Mouse (Mus musculus) stomach, postnatal 0 days (tissue): ENCODE measurements around the gene Cct7. TPM values are rescaled to one million over a fixed set of nuclear protein-coding genes. Genes with fewer than 3 reads are reported as not detected.

Experiments
- ATAC-seq: fragments of 200-750 bp; cut with Nextera tagmentation; 2 replicates; pipeline ENCODE4 v1.8.0; 2017; ENCODE audit not compliant: low FRiP score, low TSS enrichment
- DNase-seq: peaks from one replicate; pipeline ENCODE4 v3.0.0-alpha.2; 2016; ENCODE audit warnings: low spot score
- H3K27ac ChIP-seq: fragments of 300-500 bp; sonication (generic); replicated peaks from 2 replicates; pipeline ENCODE4 v1.5.1; 2014; ENCODE audit warnings: mild to moderate bottlenecking, control low read depth
- H3K27me3 ChIP-seq: fragments of 300-500 bp; sonication (generic); 2 replicates; pipeline ENCODE4 v1.6.1; 2014; ENCODE audit warnings: low read length; ENCODE audit not compliant: control insufficient read depth, insufficient read depth
- H3K36me3 ChIP-seq: fragments of 300-500 bp; sonication (generic); 2 replicates; pipeline ENCODE4 v1.6.1; 2014; ENCODE audit warnings: low read length, mixed read lengths; ENCODE audit not compliant: control insufficient read depth, insufficient read depth
- H3K4me1 ChIP-seq: fragments of 300-500 bp; sonication (generic); replicated peaks from 2 replicates; pipeline ENCODE4 v1.6.1; 2014; ENCODE audit warnings: antibody characterized with exemption; ENCODE audit not compliant: control insufficient read depth, insufficient read depth
- H3K4me2 ChIP-seq: fragments of 300-500 bp; sonication (generic); replicated peaks from 2 replicates; pipeline ENCODE4 v1.6.1; 2014; ENCODE audit warnings: low read depth, mild to moderate bottlenecking, control low read depth, moderate library complexity
- H3K4me3 ChIP-seq: fragments of 300-500 bp; sonication (generic); 2 replicates; pipeline ENCODE4 v1.5.1; 2014; ENCODE audit warnings: low read depth, low read length, control low read depth
- H3K9ac ChIP-seq: fragments of 300-500 bp; sonication (generic); 2 replicates; pipeline ENCODE4 v1.6.1; 2014; ENCODE audit warnings: mild to moderate bottlenecking, low read length, control low read depth, mixed read lengths
- H3K9me3 ChIP-seq: fragments of 300-500 bp; sonication (generic); 2 replicates; pipeline ENCODE4 v1.6.1; 2016; ENCODE audit warnings: low read length; ENCODE audit not compliant: control insufficient read depth
- CTCF ChIP-seq: IDR thresholded peaks from 2 replicates; pipeline ENCODE4 v1.5.1; 2016; ENCODE audit warnings: antibody characterized with exemption, low read depth, mild to moderate bottlenecking, moderate library complexity
- EP300 ChIP-seq: optimal IDR thresholded peaks from 2 replicates; pipeline ENCODE3; 2016; ENCODE audit warnings: antibody characterized with exemption
- WGBS: fragments of 180-500 bp; shearing (Covaris S2); extraction: QIAGEN DNeasy Blood & Tissue Kit; methylation state at CpG from one replicate; pipeline ENCODE4 v1.1.7; 2014; 5-methylcytosine and 5-hydroxymethylcytosine counted together
- polyA plus RNA-seq: library from polyadenylated mRNA; unstranded; fragments of >200 nt; fragmentation: Nextera tagmentation; extraction: Ambion mirVana; gene quantifications from 2 replicates; pipeline ENCODE4 v1.2.1, GENCODE M21; 2015

Gene Cct7
- 214 and 219 TPM in 2 replicates for polyA plus RNA-seq

DNA sequence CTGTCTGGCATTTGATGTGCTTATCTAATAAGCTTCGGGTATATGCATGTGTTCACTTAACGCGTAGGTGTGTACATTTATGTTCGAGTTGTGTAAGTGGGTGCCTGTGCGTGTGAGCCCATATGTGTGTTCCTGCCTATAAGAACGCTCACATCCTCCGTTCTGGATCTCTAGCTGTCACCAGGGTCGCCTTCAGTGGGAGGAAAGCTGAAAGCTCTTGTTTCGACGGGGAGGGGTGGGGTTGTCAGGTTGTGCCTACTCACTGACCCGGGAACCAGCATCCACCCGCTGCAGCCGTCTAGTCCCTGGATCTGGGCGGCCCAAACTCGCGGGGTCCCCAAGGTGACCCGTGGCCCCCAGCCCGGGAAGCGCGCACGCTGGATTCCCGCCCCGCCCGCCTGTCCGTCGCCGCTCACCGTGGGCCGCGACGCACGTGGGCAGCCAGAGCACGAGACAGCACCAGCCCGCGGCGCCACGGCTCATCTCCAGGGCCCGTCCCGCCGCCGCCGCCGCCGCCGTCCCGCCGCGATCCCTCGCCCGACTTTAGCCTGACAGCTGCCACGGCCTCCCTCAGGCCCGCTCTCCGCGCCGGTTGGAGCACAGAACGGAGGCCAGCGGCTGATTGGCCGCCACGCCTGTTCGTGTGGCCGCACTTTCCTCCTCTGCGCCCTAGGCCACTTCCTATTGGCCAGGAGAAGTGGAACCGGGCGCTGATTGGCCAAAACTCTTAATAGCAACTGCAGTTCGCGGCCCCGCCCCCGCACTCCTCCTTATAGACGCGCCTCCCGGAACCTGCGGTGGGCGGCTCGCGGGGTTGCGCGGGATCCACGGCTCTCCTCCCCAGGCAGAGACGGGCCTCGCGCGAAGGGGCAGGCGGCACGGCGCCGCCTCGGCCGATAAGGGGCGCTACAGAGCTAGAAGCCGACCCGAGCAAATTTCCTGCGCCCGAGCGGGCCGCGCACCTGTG lies at the start of gene Cct7:
TSS of gene Cct7 (plus strand) at position 818 of the 967 bp plus-strand sequence.
- peak within 1 kb of the TSS; percentile 98 for H3K4me2 ChIP-seq
- DNase-seq (peak; percentile 99), ATAC-seq (peak; percentile 97)
- WGBS: 2% methylated on average over 71 of the region's 96 CpGs
- 0 out of 2 replicates have a peak, but pooled peaks cover under 1% of the 10 kb centered on the region for H3K36me3 ChIP-seq
- H3K27ac ChIP-seq: peak within 1 kb of the TSS; percentile 98
- TF ChIP-seq EP300 (no peak), CTCF (peak; percentile 77)
- H3K27me3 ChIP-seq: no peaks in the 10 kb centered on the region
- H3K4me3 ChIP-seq: peak within 1 kb of the TSS; percentile 82
- peak within 1 kb of the TSS; percentile 89 for H3K9ac ChIP-seq
- H3K4me1 ChIP-seq: no peaks in the 10 kb centered on the region
- H3K9me3 ChIP-seq: no peaks in the 10 kb centered on the region

DNA sequence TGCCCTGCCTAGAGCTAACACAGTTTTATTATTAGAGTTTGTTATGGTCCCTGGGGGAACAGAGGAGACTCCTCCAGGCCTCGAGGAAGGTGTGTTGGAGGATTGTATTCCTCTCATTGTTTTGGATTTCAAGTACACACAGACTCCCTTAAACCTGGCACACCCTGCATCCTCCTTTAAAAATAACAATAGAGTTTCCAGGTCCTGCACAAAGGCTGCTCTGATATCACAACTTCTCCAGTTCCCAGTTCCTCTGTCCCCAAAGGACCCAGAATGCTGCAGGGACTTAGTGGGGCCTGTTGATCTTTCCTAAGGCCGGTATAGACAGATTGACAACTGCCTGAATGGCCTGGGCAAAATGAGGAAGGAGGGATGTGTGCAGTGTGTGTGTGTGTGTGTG lies 48.7 kb upstream of the Cct7 start:
- TF ChIP-seq EP300 (no peak), CTCF (no peak)
- Histone ChIP-seq H3K9ac (no peak overlapping the region), H3K4me3 (no peak overlapping the region), H3K4me1 (no peaks in the 10 kb centered on the region), H3K4me2 (no peak overlapping the region), H3K27ac (no peak overlapping the region), H3K36me3 (no peaks in the 10 kb centered on the region), H3K27me3 (no peaks in the 10 kb centered on the region), H3K9me3 (no peaks in the 10 kb centered on the region)
- ATAC-seq: no peak
- no peak for DNase-seq
- WGBS: 35% methylated on average over 2 of the region's 2 CpGs

- H3K4me2 ChIP-seq: no peak overlapping the region
- no peak overlapping the region for H3K9ac ChIP-seq
- no peaks in the 10 kb centered on the region for H3K27me3 ChIP-seq
- TF ChIP-seq EP300 (no peak), CTCF (no peak)
- H3K4me3 ChIP-seq: no peak overlapping the region
- WGBS: 72% methylated on average over 10 of the region's 10 CpGs
- H3K36me3 ChIP-seq: no peaks in the 10 kb centered on the region
- H3K9me3 ChIP-seq: no peaks in the 10 kb centered on the region
- no peak overlapping the region for H3K27ac ChIP-seq
- no peak for DNase-seq
- ATAC-seq: no peak
- H3K4me1 ChIP-seq: no peaks in the 10 kb centered on the region
Measured at GRCm38 (mm10) chr6:85403039-85403438, 48.3 kb upstream of the Cct7 start.

DNA sequence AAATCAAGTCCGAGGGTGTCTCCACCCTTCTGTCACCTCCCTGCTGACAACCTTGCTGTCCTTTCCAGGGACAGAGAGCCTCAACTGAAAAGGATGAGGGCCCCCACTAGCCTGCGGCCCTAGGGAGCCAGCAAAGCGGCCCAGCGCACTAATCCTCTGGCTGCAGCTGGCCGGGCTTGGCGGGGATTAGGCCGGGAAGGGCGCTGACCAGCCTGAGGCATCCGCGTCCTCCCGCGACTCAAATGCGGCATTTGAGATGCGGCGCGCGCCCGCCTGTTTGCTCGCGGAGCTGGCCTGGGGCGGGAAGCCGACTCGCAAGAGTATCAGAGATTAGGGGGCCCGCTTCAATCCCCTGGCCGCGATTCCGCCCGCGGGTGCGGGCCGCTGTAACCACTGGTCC lies 42.3 kb upstream of the Cct7 start:
- no peaks in the 10 kb centered on the region for H3K27me3 ChIP-seq
- no peaks in the 10 kb centered on the region for H3K4me1 ChIP-seq
- no peaks in the 10 kb centered on the region for H3K9me3 ChIP-seq
- no peak for DNase-seq
- no peaks in the 10 kb centered on the region for H3K36me3 ChIP-seq
- H3K27ac ChIP-seq: no peak overlapping the region
- peak overlapping the region; percentile 12; the same call in 1 of the 2 replicates for H3K4me3 ChIP-seq
- WGBS: 5% methylated on average over 31 of the region's 31 CpGs
- H3K4me2 ChIP-seq: 0 out of 2 replicates have a peak overlapping the region, but pooled peaks have one; percentile 20
- TF ChIP-seq CTCF (no peak), EP300 (no peak)
- H3K9ac ChIP-seq: no peak overlapping the region
- ATAC-seq: no peak

- Histone ChIP-seq H3K36me3 (no peaks in the 10 kb centered on the region), H3K9me3 (no peaks in the 10 kb centered on the region), H3K4me1 (no peaks in the 10 kb centered on the region), H3K4me3 (no peak overlapping the region), H3K9ac (no peak overlapping the region), H3K27me3 (no peaks in the 10 kb centered on the region), H3K4me2 (no peak overlapping the region), H3K27ac (no peak overlapping the region)
- peak; percentile 84 for DNase-seq
- WGBS: 12% methylated on average over 13 of the region's 13 CpGs
- peak; percentile 81 for ATAC-seq
- TF ChIP-seq EP300: no peak
- peak; percentile 83 for TF ChIP-seq CTCF
Measured at GRCm38 (mm10) chr6:85410771-85411273, 40.5 kb upstream of the Cct7 start.

DNA sequence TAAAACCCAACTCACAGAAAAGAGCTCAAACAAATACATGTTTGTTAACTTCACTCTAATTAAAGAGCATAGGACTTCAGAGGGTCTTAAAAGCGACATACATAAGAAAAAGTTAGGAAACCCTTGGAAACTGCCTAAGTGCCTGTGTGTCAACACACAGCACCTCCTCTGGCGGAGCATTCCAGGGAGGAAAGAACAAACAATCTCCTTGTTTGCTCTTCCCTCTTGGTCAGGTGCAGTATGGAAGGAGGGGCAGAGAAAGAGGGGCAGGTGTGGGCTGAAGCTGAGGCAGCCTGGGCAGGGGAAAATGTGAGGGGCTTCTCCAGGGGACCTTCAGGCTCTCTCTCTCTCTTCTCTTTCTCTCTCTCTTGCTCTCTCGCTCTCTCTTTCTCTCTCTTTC lies 35.5 kb upstream of the Cct7 start:
- TF ChIP-seq CTCF: peak; percentile 28
- TF ChIP-seq EP300: no peak
- H3K36me3 ChIP-seq: no peaks in the 10 kb centered on the region
- 20% methylated on average over 3 of the region's 3 CpGs for WGBS
- H3K9me3 ChIP-seq: no peaks in the 10 kb centered on the region
- peak; percentile 73 for ATAC-seq
- H3K9ac ChIP-seq: no peak overlapping the region
- no peaks in the 10 kb centered on the region for H3K4me1 ChIP-seq
- no peak overlapping the region for H3K4me2 ChIP-seq
- no peak overlapping the region for H3K27ac ChIP-seq
- no peaks in the 10 kb centered on the region for H3K27me3 ChIP-seq
- H3K4me3 ChIP-seq: no peak overlapping the region
- peak; percentile 48 for DNase-seq
